Mouse (Mus musculus) bone marrow, adult 2 months (tissue): ENCODE measurements around the gene Mdk.

Experiments
- CTCF ChIP-seq: fragments of 200-500 bp; IDR thresholded peaks from 2 replicates; pipeline ENCODE4 v1.5.1; 2011; ENCODE audit warnings: low read length, control low read depth; ENCODE audit not compliant: control insufficient read depth, insufficient read depth
- POLR2A ChIP-seq: fragments of 200-500 bp; IDR thresholded peaks from 2 replicates; pipeline ENCODE4 v1.6.1; 2011; ENCODE audit warnings: low read depth, mild to moderate bottlenecking, control low read depth, low read length, borderline replicate concordance; ENCODE audit not compliant: control insufficient read depth

GRCm38 (mm10) chr2:91894716-91895115, 37.4 kb downstream of the Mdk start:
- TF ChIP-seq CTCF: no peak
- no peak for TF ChIP-seq POLR2A
